Mouse (Mus musculus): ENCODE results near the gene Sh3rf1.

The Sh3rf1 gene

DNA sequence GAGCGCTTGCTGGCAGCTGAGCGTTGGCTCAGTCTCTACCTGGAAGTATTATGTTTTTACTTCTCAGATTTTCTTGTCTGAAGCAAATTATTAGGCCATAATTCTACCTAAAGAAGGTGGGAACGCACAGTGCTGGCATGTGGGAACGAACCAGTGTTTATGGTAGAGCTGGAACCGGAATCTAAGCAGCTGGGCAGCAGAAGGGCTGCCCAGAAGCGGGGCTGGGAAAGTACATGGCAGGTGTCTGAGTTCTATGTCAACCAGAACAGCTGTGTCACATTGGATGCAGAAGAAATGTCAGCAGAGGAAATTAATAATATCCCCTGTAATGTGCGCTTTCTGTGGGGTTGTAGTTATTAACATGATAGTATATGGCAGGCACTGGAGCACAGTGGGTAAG is 36.9 kb downstream of the Sh3rf1 start:
- in situ Hi-C loops (cut with MboI, MseI) = no loop called here

- in situ Hi-C loops (cut with MboI, MseI) = no loop called here
These were observed 37.7 kb downstream of the Sh3rf1 start for GRCm38 (mm10) chr8:61261374-61261773.

DNA sequence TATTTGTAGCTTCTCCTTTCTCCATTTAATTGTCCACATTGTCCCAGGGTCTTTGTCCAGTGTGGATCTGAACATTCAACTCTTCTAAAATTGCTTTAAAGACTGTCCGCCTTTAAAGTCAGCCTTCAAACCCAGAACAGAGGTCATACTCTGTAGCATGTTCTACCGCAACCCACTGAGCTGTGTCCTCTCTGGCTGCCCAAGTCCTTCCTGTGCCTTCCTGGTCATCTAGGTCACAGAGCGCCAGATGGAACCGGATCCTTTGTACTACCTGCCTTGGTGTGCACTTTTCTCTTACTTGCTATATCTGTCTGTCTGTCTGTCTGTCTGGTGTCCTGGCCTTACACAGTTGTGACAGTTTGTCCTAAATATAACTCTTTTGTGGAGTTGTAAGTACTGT is 40.0 kb downstream of the Sh3rf1 start:
- in situ Hi-C loops (cut with MboI, MseI) = no loop called here

GRCm38 (mm10) chr8:61264881-61265280 is 41.2 kb downstream of the Sh3rf1 start:
- in situ Hi-C loops (cut with MboI, MseI) = no loop called here

DNA sequence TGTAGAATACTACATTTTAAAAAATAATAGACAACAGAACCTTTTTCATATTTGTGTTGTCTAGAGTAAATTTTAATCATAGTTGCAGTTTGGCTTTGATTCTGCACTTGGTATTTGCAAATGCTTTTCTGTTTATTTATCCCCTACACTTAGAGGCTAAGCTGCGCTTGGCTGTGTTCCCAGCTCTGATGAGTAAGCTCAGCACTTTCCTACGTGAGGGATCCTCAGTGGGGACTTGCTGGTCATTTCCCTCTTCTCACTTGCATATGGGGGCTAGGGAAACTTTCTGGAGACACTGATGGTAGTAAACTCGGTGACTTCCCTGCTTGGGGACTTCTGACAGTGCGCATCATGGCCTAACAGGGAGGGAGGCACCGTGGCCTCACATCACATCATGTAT is 41.7 kb downstream of the Sh3rf1 start:
- in situ Hi-C loops (cut with MboI, MseI) = no loop called here

DNA sequence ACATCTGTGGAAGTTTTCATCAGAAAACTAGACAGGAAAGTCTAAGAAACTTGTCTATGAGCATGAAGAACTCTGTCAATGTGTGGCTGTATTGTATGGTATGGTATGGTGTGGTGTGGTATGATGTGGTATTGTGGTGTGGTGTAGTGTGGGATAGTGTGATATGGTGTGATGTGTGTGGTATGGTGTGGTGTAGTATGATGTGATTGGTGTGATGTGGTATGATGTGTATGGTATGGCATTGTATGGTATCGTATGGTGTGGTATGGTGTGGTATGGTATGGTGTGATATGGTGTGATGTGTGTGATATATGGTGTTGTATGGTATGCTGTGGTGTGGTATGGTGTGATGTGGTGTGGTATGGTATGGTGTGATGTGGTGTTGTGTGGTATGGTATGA is 43.4 kb downstream of the Sh3rf1 start:
- in situ Hi-C loops (cut with MboI, MseI) = no loop called here

DNA sequence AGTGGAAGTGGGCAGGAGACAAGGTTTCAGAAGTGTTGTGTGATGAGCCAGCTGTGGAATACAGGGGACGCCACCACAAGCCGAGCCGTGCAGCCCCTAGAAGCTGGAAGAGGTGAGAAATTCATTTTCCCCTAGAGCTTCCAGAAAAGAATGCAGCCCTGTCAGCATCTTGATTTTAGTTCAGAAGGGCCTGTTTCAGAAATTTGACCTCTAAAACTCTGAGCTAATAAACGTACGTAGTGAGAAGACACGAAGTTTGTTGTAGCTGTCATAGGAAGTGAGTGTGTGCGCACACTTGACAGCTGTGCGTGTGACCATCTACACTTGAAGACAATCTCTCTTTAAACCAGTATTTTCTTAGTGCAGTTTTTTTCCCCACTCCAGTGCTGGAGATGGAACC is 44.0 kb downstream of the Sh3rf1 start:
- in situ Hi-C loops (cut with MboI, MseI) = no loop called here

DNA sequence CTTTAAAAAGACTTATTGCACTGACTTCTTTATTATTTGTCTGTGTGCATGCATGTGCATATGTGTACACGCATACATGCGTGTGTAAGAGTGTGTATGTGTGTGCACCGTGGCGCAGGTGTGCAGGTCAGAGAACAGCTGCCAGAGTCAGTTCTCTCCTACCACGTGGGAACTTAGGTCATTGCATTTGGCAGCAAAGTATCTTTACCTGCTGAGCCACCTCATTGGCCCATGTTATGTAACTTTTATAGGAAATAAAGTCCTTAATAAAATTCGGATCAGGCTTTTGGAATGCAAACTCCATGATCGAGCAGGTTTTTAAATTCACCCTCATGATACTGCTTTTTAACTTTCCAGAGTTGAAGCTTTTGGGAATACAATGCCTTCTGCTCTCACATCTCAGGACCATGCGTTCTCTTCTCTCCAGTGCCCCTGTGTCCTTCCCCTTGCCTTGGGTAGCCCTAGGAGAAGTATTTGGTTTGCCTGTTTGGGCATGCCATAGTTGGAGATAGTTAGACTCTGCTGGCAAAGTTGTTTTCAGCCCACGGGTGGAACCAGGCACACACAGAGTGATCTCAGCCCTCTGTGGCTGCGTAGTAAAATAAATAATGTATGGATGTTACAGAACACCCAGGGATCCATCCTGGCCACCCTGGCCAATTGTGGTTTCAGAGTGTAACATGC is 44.7 kb downstream of the Sh3rf1 start:
- in situ Hi-C loops (cut with MboI, MseI) = no loop called here

DNA sequence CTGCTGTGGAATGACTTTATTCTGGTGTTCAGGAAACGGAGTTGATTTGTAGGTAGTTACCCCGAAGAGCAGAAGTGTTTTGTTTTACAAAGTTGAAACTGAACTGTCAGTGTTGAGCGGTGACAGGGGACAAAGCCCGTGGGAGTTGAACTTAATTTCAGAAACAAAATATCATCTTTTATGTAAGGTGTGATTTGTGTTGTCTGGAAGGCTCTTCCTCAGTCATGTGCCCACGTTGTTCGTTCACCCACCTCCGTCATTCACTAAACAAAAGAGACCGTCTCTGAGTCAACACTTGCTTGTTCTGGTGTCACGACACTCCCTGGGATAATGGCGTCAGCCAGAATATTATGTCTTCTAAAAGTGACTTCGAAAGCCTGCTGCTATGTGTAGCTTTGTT is 46.3 kb downstream of the Sh3rf1 start:
- in situ Hi-C loops (cut with MboI, MseI) = loop anchor here in 1 of 2 experiments (10.0 kb wide), 1 partner anchor 65 kb away; no protein-coding TSS in a partner anchor

GRCm38 (mm10) chr8:61270541-61270940 is 46.9 kb downstream of the Sh3rf1 start:
- in situ Hi-C loops (cut with MboI, MseI) = loop anchor here in 1 of 2 experiments (10.0 kb wide), 1 partner anchor 64 kb away; no protein-coding TSS in a partner anchor

- in situ Hi-C loops (cut with MboI, MseI) = loop anchor here in 1 of 2 experiments (10.0 kb wide), 1 partner anchor 64 kb away; no protein-coding TSS in a partner anchor
These were observed 47.3 kb downstream of the Sh3rf1 start for GRCm38 (mm10) chr8:61270961-61271360.

DNA sequence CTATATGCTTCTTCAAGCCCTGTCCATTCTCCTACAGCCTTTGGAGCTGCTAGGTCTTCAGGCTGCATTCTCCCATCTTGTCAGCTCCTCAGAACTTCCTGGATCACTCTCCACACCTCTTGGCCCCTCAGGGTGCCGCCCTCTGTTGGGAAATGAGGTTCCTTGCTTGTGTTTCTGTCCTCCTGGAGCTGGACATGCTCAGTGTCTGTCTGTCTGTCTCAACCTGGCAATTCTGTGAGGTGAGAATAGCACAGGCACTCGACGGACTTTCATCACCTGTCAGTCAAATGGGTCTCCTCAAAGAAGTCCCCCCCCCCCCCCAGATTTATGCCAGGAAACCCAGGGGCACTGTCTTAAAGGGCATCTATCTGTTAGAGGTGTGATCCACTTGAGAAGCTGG is 49.2 kb downstream of the Sh3rf1 start:
- in situ Hi-C loops (cut with MboI, MseI) = loop anchor here in 1 of 2 experiments (10.0 kb wide), 1 partner anchor 62 kb away; no protein-coding TSS in a partner anchor

- in situ Hi-C loops (cut with MboI, MseI) = loop anchor here in 1 of 2 experiments (10.0 kb wide), 1 partner anchor 61 kb away; no protein-coding TSS in a partner anchor
These were observed 49.9 kb downstream of the Sh3rf1 start for GRCm38 (mm10) chr8:61273307-61274221.

DNA sequence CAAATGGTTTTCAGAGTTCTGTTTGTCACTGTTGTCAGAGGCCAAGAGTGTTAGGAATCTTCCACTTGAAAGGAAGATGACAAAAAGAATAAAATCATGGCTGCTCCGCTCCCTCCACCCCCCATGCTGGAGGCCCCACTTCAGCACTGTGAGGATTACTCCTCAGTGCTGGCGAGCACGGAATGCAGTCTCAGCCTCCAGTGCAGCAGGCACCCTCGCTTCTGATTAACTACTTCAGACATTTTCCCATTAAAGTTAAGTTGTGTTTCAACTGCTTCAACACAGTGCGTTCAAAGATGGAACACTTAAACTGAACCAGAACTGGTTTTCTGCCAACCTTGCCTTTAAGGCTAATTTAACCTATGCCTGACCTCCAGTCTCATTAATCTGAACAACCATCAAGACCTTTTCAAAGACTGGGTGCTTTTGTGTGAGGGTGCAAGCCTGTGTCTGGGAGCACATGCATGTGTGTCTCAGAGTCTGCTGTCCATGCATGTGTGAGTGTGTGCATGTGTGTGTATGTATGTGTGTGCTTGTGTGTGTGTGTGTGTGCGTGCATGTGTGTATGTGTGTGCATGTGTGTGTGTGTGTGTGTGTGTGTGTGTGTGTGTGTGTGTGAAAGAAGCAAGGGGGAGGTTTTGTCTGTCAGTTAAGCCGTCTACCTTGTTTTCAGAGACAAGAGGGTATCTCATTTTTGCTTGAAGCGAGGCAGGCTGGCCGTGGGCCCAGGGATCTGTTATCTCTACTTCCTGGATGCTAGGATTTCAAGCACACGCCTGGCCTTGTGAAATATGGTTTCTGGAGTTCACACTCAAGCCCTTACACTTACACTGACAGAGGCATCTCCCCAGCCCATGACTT is 51.2 kb downstream of the Sh3rf1 start:
- in situ Hi-C loops (cut with MboI, MseI) = loop anchor here (5.0 to 10.0 kb wide), 2 partner anchors 48 to 60 kb away; no protein-coding TSS in a partner anchor

DNA sequence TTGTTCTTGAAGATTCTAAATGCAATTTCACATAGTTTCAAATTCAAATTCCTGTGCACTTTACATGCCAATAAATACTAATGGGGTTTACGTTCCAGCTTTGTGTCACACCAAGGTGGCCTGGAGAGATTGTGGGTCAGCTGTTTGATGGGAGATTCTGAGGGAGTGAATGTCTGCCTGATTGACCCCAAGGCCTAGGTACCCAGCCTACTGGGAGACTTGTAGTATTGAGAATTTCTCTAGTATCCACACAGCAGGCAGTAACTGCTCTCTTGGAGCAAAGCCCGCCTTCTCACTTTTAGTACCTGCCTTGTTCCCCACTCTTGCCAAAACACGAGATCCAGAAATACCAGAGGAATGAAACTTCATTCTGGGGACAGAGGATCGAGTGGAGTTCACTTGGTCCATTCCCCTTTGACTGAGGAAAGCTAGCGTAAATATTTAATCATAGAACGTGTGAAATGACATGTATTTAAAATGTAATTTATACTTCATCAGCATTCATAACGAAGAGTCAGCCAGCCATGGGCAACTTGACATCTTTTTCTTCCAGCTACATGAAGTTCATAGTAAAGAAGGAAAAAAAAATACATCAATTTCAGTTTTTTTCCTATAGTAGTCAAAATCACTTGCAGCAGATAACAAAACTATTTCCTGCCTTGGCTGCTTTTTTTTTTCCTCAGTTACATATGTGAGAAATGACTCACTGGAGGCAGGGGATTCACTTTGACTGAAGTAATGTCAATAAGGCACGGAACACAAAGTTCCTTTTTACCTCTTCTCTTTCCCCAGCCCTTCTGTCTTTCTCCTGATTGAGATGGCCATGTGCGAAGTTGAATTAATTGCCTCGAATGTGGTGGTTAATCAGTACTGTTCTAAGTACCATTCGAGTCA is 52.0 kb downstream of the Sh3rf1 start:
- in situ Hi-C loops (cut with MboI, MseI) = loop anchor here (5.0 to 10.0 kb wide), 2 partner anchors 48 to 59 kb away; no protein-coding TSS in a partner anchor

DNA sequence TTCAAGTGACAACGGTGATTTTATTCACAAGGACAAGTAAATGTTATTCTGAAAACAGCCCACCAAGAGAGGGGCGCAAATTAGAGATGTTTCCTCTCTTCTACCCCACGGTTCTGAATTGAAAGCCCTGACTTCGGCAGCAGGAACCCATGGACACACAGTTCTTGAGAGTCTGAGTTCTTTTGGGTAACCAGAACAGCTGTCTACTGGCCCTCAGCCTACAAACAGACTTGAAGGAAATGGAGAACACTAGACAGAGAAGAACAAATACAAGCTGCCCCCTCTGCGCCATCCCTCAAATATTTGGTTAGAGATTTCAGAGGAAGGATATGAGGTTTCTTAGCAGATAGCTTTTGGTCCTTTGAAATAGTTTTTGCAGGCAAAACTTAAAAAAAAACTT is 52.7 kb downstream of the Sh3rf1 start:
- in situ Hi-C loops (cut with MboI, MseI) = loop anchor here (5.0 to 10.0 kb wide), 2 partner anchors 49 to 58 kb away; no protein-coding TSS in a partner anchor

GRCm38 (mm10) chr8:61279030-61279429 is 55.4 kb downstream of the Sh3rf1 start:
- in situ Hi-C loops (cut with MboI, MseI) = loop anchor here (5.0 to 10.0 kb wide), 2 partner anchors 52 to 56 kb away; no protein-coding TSS in a partner anchor

GRCm38 (mm10) chr8:61282303-61283168 is 58.9 kb downstream of the Sh3rf1 start:
- in situ Hi-C loops (cut with MboI, MseI) = no loop called here
